ENCODE assay signal across 22 mouse cellular contexts in genomic region chr16:52044985-52045384, GRCm38 (mm10). TPM values are rescaled to one million over a fixed set of nuclear protein-coding genes. Genes with fewer than 3 reads are reported as not detected.
A peak's percentile ranks its signal among the peaks of the same experiment; 100 is the strongest.
DNase-seq lines count a peak whose midpoint lies in the region; ATAC-seq and TF ChIP-seq lines count a peak whose summit lies in the region.
"Had no signal": no experiment of that assay in that cellular context is flagged by ENCODE, and none has a peak within 500 bp of the region (broad histone marks: within the 10 kb centered on the region; RNA-seq: fewer than 3 reads in every experiment).

No protein-coding gene starts in this region.

- H3K27me3 ChIP-seq in liver, embryonic 11.5 days (replicated peaks; ENCODE audit: control insufficient read depth, insufficient read depth, low read length) = no peaks in the 10 kb centered on the region
- no peaks in the 10 kb centered on the region for H3K27me3 ChIP-seq in liver, postnatal 0 days (ENCODE audit: insufficient read depth, low read length)
- H3K27me3 ChIP-seq in MEL (ENCODE audit: control insufficient read depth in 1 of 2, insufficient read depth in 2 of 2, low read length in 2 of 2) = no peaks in the 10 kb centered on the region
- no peaks in the 10 kb centered on the region for H3K27me3 ChIP-seq in midbrain, embryonic 14.5 days (ENCODE audit: control insufficient read depth, insufficient read depth, low read length)
- H3K27me3 ChIP-seq: embryonic facial prominence, embryonic 15.5 days had no signal

- peaks cover 3% of the 10 kb centered on the region; the same call in 1 of the 2 replicates for H3K4me1 ChIP-seq in liver, embryonic 11.5 days (replicated peaks; ENCODE audit: control insufficient read depth, insufficient read depth, low read length)
- H3K4me1 ChIP-seq in liver, postnatal 0 days (ENCODE audit: insufficient read depth) = peaks cover 5% of the 10 kb centered on the region; the same call in 1 of the 2 replicates
- peaks cover 3 to 8% of the 10 kb centered on the region in 2 experiments; a peak in 3 of 4 replicates for H3K4me1 ChIP-seq in MEL (ENCODE audit: control insufficient read depth in 1 of 2, insufficient read depth in 2 of 2, low read length in 2 of 2)
- peaks cover 8% of the 10 kb centered on the region; the same call in 1 of the 2 replicates for H3K4me1 ChIP-seq in midbrain, embryonic 14.5 days (ENCODE audit: control insufficient read depth, insufficient read depth, low read length)

- peaks cover 8% of the 10 kb centered on the region for H3K36me3 ChIP-seq in liver, embryonic 11.5 days (ENCODE audit: control insufficient read depth, insufficient read depth, low read length)
- peaks cover 17% of the 10 kb centered on the region for H3K36me3 ChIP-seq in liver, postnatal 0 days (replicated peaks; ENCODE audit: insufficient read depth, low read length)
- H3K36me3 ChIP-seq in MEL (ENCODE audit: control insufficient read depth in 1 of 2, insufficient read depth in 2 of 2, low read length in 2 of 2) = peaks cover 0 to 8% of the 10 kb centered on the region in 2 experiments; a peak in 2 of 4 replicates
- H3K36me3 ChIP-seq in midbrain, embryonic 14.5 days (ENCODE audit: control insufficient read depth, insufficient read depth, low read length) = peaks cover 25% of the 10 kb centered on the region

- ATAC-seq in liver, embryonic 11.5 days (replicated peaks; ENCODE audit: low FRiP score) = 0 out of 2 replicates have a peak, but pooled peaks have one; percentile 47
- ATAC-seq in liver, postnatal 0 days = no peak
- peak; percentile 76 for ATAC-seq in megakaryocyte progenitor cell, adult 5-6 weeks (replicated peaks; ENCODE audit: poor library complexity)
- no peak for ATAC-seq in midbrain, embryonic 14.5 days (ENCODE audit: low FRiP score, low TSS enrichment)
- ATAC-seq: forebrain, embryonic 14.5 days; hindbrain, embryonic 16.5 days had no signal

- no peak for TF ChIP-seq RAD21 in MEL (IDR thresholded peaks at IDR 0.05; ENCODE audit: low read depth, low read length)

- H3K9me3 ChIP-seq in liver, embryonic 11.5 days (ENCODE audit: control insufficient read depth, low read length) = no peaks in the 10 kb centered on the region
- no peaks in the 10 kb centered on the region for H3K9me3 ChIP-seq in liver, postnatal 0 days (ENCODE audit: low read length)
- H3K9me3 ChIP-seq in MEL (replicated peaks; ENCODE audit: insufficient read depth, low read length) = no peaks in the 10 kb centered on the region
- H3K9me3 ChIP-seq in midbrain, embryonic 14.5 days (ENCODE audit: control insufficient read depth, low read length) = no peaks in the 10 kb centered on the region
- H3K9me3 ChIP-seq: embryonic facial prominence, embryonic 15.5 days; forebrain, embryonic 10.5 days had no signal

- H3K9ac ChIP-seq in liver, embryonic 11.5 days (ENCODE audit: low read depth, low read length) = no peak overlapping the region
- no peak overlapping the region for H3K9ac ChIP-seq in liver, postnatal 0 days (replicated peaks)
- no peak overlapping the region for H3K9ac ChIP-seq in MEL (ENCODE audit: control insufficient read depth, low read depth, low read length, poor library complexity, severe bottlenecking)
- H3K9ac ChIP-seq in midbrain, embryonic 14.5 days (replicated peaks; ENCODE audit: low read length) = no peak overlapping the region
- H3K9ac ChIP-seq: embryonic facial prominence, embryonic 15.5 days had no signal

- TF ChIP-seq CTCF in liver, postnatal 0 days (IDR thresholded peaks at IDR 0.05; ENCODE audit: low read depth) = no peak
- TF ChIP-seq CTCF in MEL (IDR thresholded peaks at IDR 0.05 in 2 of 3, conservative IDR thresholded peaks at IDR 0.05 in 1 of 3; ENCODE audit: control insufficient read depth in 1 of 3, insufficient read depth in 1 of 3, low read depth in 2 of 3, low read length in 3 of 3, poor library complexity in 1 of 3, severe bottlenecking in 1 of 3) = no peak

- no peak overlapping the region for H3K27ac ChIP-seq in liver, embryonic 11.5 days (ENCODE audit: low read depth, low read length)
- no peak overlapping the region for H3K27ac ChIP-seq in liver, postnatal 0 days (ENCODE audit: low read depth)
- H3K27ac ChIP-seq in MEL (ENCODE audit: control insufficient read depth, low read depth, low read length) = no peak overlapping the region
- no peak overlapping the region for H3K27ac ChIP-seq in midbrain, embryonic 14.5 days (replicated peaks; ENCODE audit: low read depth, low read length)
- H3K27ac ChIP-seq: embryonic facial prominence, embryonic 15.5 days; forebrain, embryonic 10.5 days; gastrocnemius, adult 2 months; heart, adult 2 months had no signal

- H3K79me2 ChIP-seq in MEL (ENCODE audit: control insufficient read depth, insufficient read depth, low read length, poor library complexity) = no peaks in the 10 kb centered on the region; the same call in 1 of the 2 replicates

- no peak for DNase-seq in liver, embryonic 11.5 days (ENCODE audit: low spot score)
- no peak for DNase-seq in liver, postnatal 0 days
- DNase-seq in CD4-positive, CD25-positive, alpha-beta regulatory T cell, adult 2 months (ENCODE audit: low read depth, low spot score) = peak; percentile 48
- DNase-seq in MEL (ENCODE audit: low read depth, low spot score) = peak; percentile 24
- no peak for DNase-seq in kidney, adult 18-20 months
- DNase-seq in midbrain, embryonic 14.5 days = no peak
- DNase-seq in cerebellum, adult 18-20 months = no peak
- DNase-seq: adrenal gland, postnatal 14 days; cerebellum, adult 11-12 months; cerebellum, postnatal 10 days; embryo, embryonic 11 days; gastrocnemius, adult 2 months; gastrocnemius, postnatal 36 days; heart, adult 2 months; heart, postnatal 36 days had no signal

- TF ChIP-seq EP300 in liver, postnatal 0 days (IDR thresholded peaks at IDR 0.05; ENCODE audit: low read depth) = no peak
- no peak for TF ChIP-seq EP300 in MEL (IDR thresholded peaks at IDR 0.05; ENCODE audit: low read depth in 1 of 2, low read length in 2 of 2)

- H3K4me2 ChIP-seq in liver, embryonic 11.5 days = no peak overlapping the region
- no peak overlapping the region for H3K4me2 ChIP-seq in liver, postnatal 0 days (ENCODE audit: low read depth, low read length)
- H3K4me2 ChIP-seq in midbrain, embryonic 14.5 days (ENCODE audit: low read length) = no peak overlapping the region
- H3K4me2 ChIP-seq: embryonic facial prominence, embryonic 15.5 days; heart, embryonic 11.5 days had no signal

- no peak for TF ChIP-seq POLR2A in MEL (IDR thresholded peaks at IDR 0.05; ENCODE audit: control insufficient read depth in 1 of 2, insufficient read depth in 1 of 2, low read depth in 1 of 2, low read length in 2 of 2, poor library complexity in 1 of 2)

- no peak overlapping the region for H3K4me3 ChIP-seq in liver, embryonic 11.5 days (ENCODE audit: low read depth, low read length)
- no peak overlapping the region for H3K4me3 ChIP-seq in liver, postnatal 0 days (ENCODE audit: low read depth, low read length)
- H3K4me3 ChIP-seq in MEL (ENCODE audit: control insufficient read depth in 1 of 2, insufficient read depth in 1 of 2, low read depth in 2 of 2, low read length in 2 of 2) = no peak overlapping the region
- no peak overlapping the region for H3K4me3 ChIP-seq in midbrain, embryonic 14.5 days (replicated peaks; ENCODE audit: low read depth, low read length)
- H3K4me3 ChIP-seq: embryonic facial prominence, embryonic 15.5 days; erythroblast, embryonic 14.5 days; forebrain, embryonic 10.5 days; gastrocnemius, adult 2 months; heart, adult 2 months had no signal

- 59% methylated on average over 4 of the region's 4 CpGs for WGBS in liver, embryonic 11.5 days
- WGBS in liver, postnatal 0 days (ENCODE audit: insufficient replicate concordance) = 56% methylated on average over 4 of the region's 4 CpGs
- 87% methylated on average over 4 of the region's 4 CpGs for WGBS in midbrain, embryonic 14.5 days

TF ChIP-seq in MEL, 35 proteins besides CTCF, POLR2A, EP300 and RAD21:
- TF ChIP-seq POLR2AphosphoS5 (IDR thresholded peaks at IDR 0.05; ENCODE audit: borderline replicate concordance, low read depth, low read length) = no peak
- TF ChIP-seq ZC3H11A (IDR thresholded peaks at IDR 0.05; ENCODE audit: low read depth, low read length) = no peak

RNA-seq across cellular contexts. Expression of gene Cblb, which starts 14.0 kb away (rescaled TPM):
- polyA plus RNA-seq in liver, embryonic 11.5 days (2014; fragmentation: Nextera tagmentation; extraction: Ambion mirVana) = 10.6 and 11.1 TPM in 2 replicates
- polyA plus RNA-seq in liver, postnatal 0 days (2015; fragmentation: Nextera tagmentation; extraction: Ambion mirVana) = 2.0 and 2.1 TPM in 2 replicates
- 1.5 and 1.9 TPM in 2 replicates for total RNA-seq in MEL (2012; rRNA removed)
- 1 to 10 TPM in 1 of 2 experiments, not detected in 1; 5.7 TPM for polyA plus RNA-seq in MEL (2012; ENCODE audit: insufficient read depth in 1 of 2, insufficient read length in 2 of 2, low read depth in 1 of 2, low replicate concordance in 2 of 2, missing spikeins in 1 of 2)
- 13.4 and 18.3 TPM in 2 replicates for total RNA-seq in megakaryocyte progenitor cell, adult 5-6 weeks (2015)
- 7.4 and 8.9 TPM in 2 replicates for total RNA-seq in megakaryocyte progenitor cell, adult 5-6 weeks (2017)
- polyA plus RNA-seq in midbrain, embryonic 14.5 days (2014; fragmentation: Nextera tagmentation; extraction: Ambion mirVana) = 12.7 and 19.4 TPM in 2 replicates

Comparison
In these comparisons a context has a peak if more than half of its experiments do, and no peak if none do; other contexts are left out.
1. ATAC-seq: peak in liver, embryonic 11.5 days (single experiment) and megakaryocyte progenitor cell, adult 5-6 weeks (single experiment); none in liver, postnatal 0 days (single experiment) and midbrain, embryonic 14.5 days (single experiment).
2. DNase-seq: peak in CD4-positive, CD25-positive, alpha-beta regulatory T cell, adult 2 months (single experiment) and MEL (single experiment); none in liver, embryonic 11.5 days (single experiment), liver, postnatal 0 days (single experiment), kidney, adult 18-20 months (single experiment), midbrain, embryonic 14.5 days (single experiment) and cerebellum, adult 18-20 months (0 of 2).